Mouse (Mus musculus) lung, postnatal 14 days (tissue): ENCODE measurements around the gene Dnah9.

Source experiments
- DNase-seq: peaks from one replicate; pipeline ENCODE4 v3.0.0; 2021

The Dnah9 gene

GRCm38 (mm10) chr11:65788154-65788553, 380.2 kb downstream of the Dnah9 start, which contains the start of gene Map2k4:
Gene Map2k4 (minus strand): TSS chr11:65788297.
- peak; percentile 94 for DNase-seq

GRCm38 (mm10) chr11:65787421-65788151, 380.8 kb downstream of the Dnah9 start:
- DNase-seq: no peak

- DNase-seq: no peak
Observed at GRCm38 (mm10) chr11:65786160-65786559, 382.2 kb downstream of the Dnah9 start.

GRCm38 (mm10) chr11:65781596-65781995, 386.8 kb downstream of the Dnah9 start:
- DNase-seq: no peak
